Mouse (Mus musculus) neural tube, embryonic 12.5 days (tissue): Measurements from ENCODE around the gene Arhgef10l. TPM values are rescaled to one million over a fixed set of nuclear protein-coding genes. Genes with fewer than 3 reads are reported as not detected.

Experiments used
- ATAC-seq: fragments of 200-750 bp; cut with Nextera tagmentation; 2 replicates; pipeline ENCODE4 v1.8.0; 2017; ENCODE audit warnings: low read depth, mild to moderate bottlenecking, moderate TSS enrichment, moderate library complexity; ENCODE audit not compliant: low FRiP score
- H3K27ac ChIP-seq: fragments of 300-500 bp; sonication (generic); 2 replicates; pipeline ENCODE4 v1.5.1; 2016
- H3K27me3 ChIP-seq: fragments of 300-500 bp; sonication (generic); replicated peaks from 2 replicates; pipeline ENCODE4 v1.6.1; 2016; ENCODE audit warnings: mild to moderate bottlenecking
- H3K36me3 ChIP-seq: fragments of 300-500 bp; sonication (generic); 2 replicates; pipeline ENCODE4 v1.6.1; 2016; ENCODE audit warnings: mild to moderate bottlenecking
- H3K4me1 ChIP-seq: fragments of 300-500 bp; sonication (generic); 2 replicates; pipeline ENCODE4 v1.6.1; 2016
- H3K4me2 ChIP-seq: fragments of 300-500 bp; sonication (generic); replicated peaks from 2 replicates; pipeline ENCODE4 v1.6.1; 2016; ENCODE audit warnings: mild to moderate bottlenecking
- H3K4me3 ChIP-seq: fragments of 300-500 bp; sonication (generic); 2 replicates; pipeline ENCODE4 v1.5.1; 2016
- H3K9ac ChIP-seq: fragments of 300-500 bp; sonication (generic); 2 replicates; pipeline ENCODE4 v1.6.1; 2016; ENCODE audit warnings: mild to moderate bottlenecking
- H3K9me3 ChIP-seq: fragments of 300-500 bp; sonication (generic); 2 replicates; pipeline ENCODE4 v1.6.1; 2016; ENCODE audit warnings: mild to moderate bottlenecking
- WGBS: fragments of 180-500 bp; shearing (Covaris S2); methylation state at CpG from one replicate; pipeline ENCODE4 v1.1.7; 2016; 5-methylcytosine and 5-hydroxymethylcytosine counted together
- polyA plus RNA-seq: library from polyadenylated mRNA; unstranded; fragments of >200 nt; fragmentation: Nextera tagmentation; extraction: Ambion mirVana; gene quantifications from 2 replicates; pipeline ENCODE4 v1.2.1, GENCODE M21; 2016

Arhgef10l gene
- polyA plus RNA-seq, 1 experiment from 2014 or later, result 38.8 TPM

DNA sequence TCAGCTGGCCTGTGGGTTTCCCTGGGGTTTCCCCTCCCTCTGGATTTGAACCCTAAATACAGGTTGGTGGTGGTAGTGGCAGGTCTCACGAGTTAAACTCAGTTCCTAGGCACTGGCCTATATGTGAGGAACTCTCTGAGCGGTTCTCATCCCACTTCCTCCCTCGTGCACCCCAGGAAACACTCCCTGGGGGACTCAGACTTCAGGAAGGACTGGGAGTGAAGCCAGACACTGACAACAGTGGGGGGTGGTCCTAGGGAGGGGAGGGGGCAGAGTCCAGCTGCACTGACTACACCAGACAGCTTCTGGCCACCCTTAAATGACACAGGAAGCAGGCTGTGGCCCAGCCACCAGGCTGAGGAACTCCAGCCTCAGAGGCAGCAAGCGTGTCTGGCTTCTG, 43.0 kb downstream of the Arhgef10l start:
- H3K9ac ChIP-seq, result peak overlapping the region; percentile 29; the same call in 1 of the 2 replicates
- no peaks in the 10 kb centered on the region for H3K27me3 ChIP-seq
- WGBS, result 37% methylated on average over 4 of the region's 4 CpGs
- no peak overlapping the region for H3K4me3 ChIP-seq
- peaks cover 53% of the 10 kb centered on the region for H3K4me1 ChIP-seq
- no peak for ATAC-seq
- H3K36me3 ChIP-seq, result peaks cover 17% of the 10 kb centered on the region
- H3K27ac ChIP-seq, result 0 out of 2 replicates have a peak overlapping the region, but pooled peaks have one; percentile 95
- peak overlapping the region; percentile 49; the same call in 1 of the 2 replicates for H3K4me2 ChIP-seq
- H3K9me3 ChIP-seq, result no peaks in the 10 kb centered on the region

DNA sequence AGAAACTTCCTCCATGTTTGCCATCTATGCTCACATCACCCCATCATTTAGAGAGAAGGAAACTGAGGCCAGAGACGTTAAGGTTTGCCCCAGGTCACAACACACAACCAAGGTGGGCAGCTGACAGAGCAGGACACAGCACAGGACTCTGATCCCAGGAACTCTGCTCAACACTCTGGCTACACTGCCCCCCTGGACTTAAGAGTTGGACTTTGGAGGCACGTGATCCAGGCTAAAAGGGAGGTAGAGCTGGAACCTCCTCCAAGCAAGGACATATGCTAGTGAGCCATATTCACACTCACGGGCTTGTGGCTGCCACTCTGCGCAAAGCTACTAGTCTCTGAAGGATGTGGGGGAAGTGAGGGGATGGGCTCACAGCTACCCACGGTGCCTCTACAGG, 45.3 kb downstream of the Arhgef10l start:
- Histone ChIP-seq H3K27ac (no peak overlapping the region), H3K9me3 (no peaks in the 10 kb centered on the region), H3K9ac (no peak overlapping the region), H3K4me1 (peaks cover 51% of the 10 kb centered on the region), H3K27me3 (no peaks in the 10 kb centered on the region), H3K4me2 (no peak overlapping the region), H3K36me3 (peaks cover 16% of the 10 kb centered on the region), H3K4me3 (no peak overlapping the region)
- WGBS, result 82% methylated on average over 5 of the region's 5 CpGs
- no peak for ATAC-seq

DNA sequence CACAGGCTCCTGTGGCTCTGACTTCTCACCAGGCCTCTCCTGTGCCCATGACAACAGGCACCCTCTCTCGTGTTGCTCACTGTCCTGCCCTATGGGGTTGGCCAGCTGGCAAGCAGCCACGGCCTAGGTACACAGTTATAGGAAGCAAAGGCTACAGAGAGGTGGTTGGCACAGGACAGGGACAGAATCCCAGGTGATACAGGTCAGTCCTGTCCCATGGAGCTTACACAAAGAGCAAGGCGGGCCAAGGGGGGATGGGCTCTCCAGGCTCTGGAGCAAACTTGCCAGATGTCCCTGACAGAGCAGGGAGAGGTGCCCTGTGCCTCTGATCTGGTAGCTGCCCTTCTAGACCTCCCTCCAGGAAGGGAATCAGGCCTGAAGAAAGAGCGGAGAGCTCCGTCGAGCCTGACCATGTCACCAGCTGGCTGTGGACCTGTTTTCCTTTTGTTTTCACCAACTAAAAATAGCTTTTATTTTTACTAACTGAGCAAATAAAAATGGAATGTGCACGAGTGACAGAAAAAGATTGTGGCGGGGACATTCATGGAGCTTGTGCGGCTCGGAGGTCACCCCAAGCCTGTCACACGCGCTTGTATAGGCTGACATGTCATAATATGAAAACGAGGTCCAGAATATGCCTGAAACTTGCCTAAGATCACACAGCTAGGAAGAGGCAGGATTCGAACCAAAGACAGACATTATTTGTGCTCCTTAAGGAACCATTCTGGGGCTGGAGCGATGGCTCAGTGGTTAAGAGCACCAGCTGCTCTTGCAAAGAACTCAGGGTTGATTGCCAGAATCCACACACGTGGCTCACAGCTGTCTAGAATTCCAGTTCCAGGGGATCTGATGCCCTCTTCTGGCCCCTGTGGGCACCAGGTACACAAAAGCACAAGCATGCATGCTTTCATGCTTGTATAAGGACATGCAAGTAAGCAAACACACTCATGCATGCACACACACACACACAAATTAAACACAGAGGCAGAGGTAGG, 48.1 kb downstream of the Arhgef10l start:
- H3K36me3 ChIP-seq, result peaks cover 32% of the 10 kb centered on the region
- no peak for ATAC-seq
- H3K4me1 ChIP-seq, result peaks cover 28% of the 10 kb centered on the region
- no peak overlapping the region for H3K27ac ChIP-seq
- 74% methylated on average over 16 of the region's 16 CpGs for WGBS
- no peaks in the 10 kb centered on the region for H3K9me3 ChIP-seq
- H3K4me2 ChIP-seq, result no peak overlapping the region
- H3K27me3 ChIP-seq, result no peaks in the 10 kb centered on the region
- H3K9ac ChIP-seq, result no peak overlapping the region
- no peak overlapping the region for H3K4me3 ChIP-seq

DNA sequence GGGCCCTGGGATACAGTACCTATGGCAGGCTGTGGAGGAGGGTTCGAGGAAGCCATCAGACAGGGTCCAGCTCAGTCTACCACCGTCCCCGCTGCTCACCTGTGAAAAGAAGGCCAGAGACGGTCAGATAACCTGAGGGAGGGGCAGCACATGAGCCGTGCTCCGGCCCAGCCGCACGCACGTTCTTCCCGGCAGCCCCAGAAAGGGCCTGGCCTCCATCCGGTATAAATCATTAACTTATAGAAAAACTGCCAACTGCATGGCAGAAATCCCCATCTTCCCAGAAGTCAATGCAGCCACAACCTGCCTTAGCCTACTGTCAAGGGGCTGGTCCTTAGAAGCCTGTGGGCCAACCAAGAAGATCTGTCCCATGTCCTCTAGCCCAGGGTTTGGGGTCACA, 48.9 kb downstream of the Arhgef10l start:
- no peak overlapping the region for H3K27ac ChIP-seq
- ATAC-seq, result no peak
- H3K4me2 ChIP-seq, result no peak overlapping the region
- H3K36me3 ChIP-seq, result peaks cover 34% of the 10 kb centered on the region
- H3K9me3 ChIP-seq, result no peaks in the 10 kb centered on the region
- 90% methylated on average over 11 of the region's 11 CpGs for WGBS
- H3K9ac ChIP-seq, result no peak overlapping the region
- peaks cover 29% of the 10 kb centered on the region for H3K4me1 ChIP-seq
- H3K4me3 ChIP-seq, result no peak overlapping the region
- H3K27me3 ChIP-seq, result no peaks in the 10 kb centered on the region

DNA sequence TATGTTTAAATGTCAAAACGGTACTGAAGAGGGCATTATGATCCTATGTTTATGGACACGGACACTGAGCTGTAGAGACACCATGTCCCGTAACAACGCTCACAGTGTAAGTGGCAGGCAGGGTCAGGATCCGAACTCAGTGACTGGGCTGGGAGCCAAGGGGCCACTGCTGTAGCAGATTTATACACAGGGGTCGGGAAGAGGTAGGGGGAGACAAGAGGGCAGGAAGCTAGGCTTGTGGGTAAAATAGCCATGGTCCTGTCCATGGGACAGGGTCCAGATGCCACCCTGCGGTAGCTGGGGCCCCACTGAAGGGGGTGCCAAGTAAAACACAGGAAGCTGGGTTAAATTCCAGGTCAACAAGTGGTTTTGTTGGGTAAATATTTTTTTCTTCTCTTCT, 49.6 kb downstream of the Arhgef10l start:
- WGBS, result 83% methylated on average over 7 of the region's 7 CpGs
- H3K4me1 ChIP-seq, result peaks cover 36% of the 10 kb centered on the region
- no peak overlapping the region for H3K4me3 ChIP-seq
- ATAC-seq, result no peak
- no peaks in the 10 kb centered on the region for H3K9me3 ChIP-seq
- no peak overlapping the region for H3K27ac ChIP-seq
- peaks cover 35% of the 10 kb centered on the region for H3K36me3 ChIP-seq
- H3K9ac ChIP-seq, result no peak overlapping the region
- no peak overlapping the region for H3K4me2 ChIP-seq
- H3K27me3 ChIP-seq, result no peaks in the 10 kb centered on the region

DNA sequence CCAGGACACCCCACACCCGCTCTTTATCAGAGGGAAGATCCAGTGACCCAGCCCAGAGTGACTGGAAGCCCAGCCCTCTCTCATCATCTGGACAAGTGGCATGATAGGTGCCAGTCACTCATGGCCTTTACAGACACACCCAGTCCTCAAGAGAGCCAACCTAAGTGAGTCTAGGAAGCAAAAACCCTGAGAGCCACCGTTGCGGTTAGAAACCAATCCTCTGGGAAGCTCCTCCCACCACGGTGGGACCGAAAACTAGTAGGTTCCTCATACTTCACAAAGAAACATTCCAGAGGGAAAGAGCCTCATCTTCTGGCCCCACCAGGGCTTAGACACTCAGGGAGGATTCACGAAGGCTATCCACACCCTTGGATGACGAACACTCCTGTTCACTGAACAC, 50.0 kb downstream of the Arhgef10l start:
- Histone ChIP-seq H3K4me2 (no peak overlapping the region), H3K9ac (no peak overlapping the region), H3K27me3 (no peaks in the 10 kb centered on the region), H3K9me3 (no peaks in the 10 kb centered on the region), H3K4me3 (no peak overlapping the region), H3K4me1 (peaks cover 35% of the 10 kb centered on the region), H3K27ac (no peak overlapping the region), H3K36me3 (peaks cover 39% of the 10 kb centered on the region)
- 91% methylated on average over 7 of the region's 7 CpGs for WGBS
- no peak for ATAC-seq

DNA sequence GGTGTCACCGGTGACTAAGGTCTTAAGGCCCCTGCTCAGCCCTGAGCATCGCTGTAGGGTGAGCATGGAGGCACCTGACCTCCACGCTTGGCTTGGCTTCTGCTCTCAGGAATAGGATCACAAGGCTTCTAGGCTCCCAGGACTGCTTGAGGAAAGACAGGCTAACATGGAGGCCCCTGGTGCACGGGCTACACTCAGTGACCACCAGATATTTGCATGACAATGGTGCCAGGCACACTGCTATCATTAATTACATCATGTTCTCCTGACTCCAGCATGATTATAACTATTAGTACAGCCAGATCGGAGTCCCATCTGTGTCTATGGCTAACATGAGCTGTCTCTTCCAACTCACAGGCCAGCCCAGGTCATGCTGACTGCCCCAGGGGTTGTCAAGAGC, 51.3 kb downstream of the Arhgef10l start:
- no peak overlapping the region for H3K9ac ChIP-seq
- no peak overlapping the region for H3K4me2 ChIP-seq
- H3K4me1 ChIP-seq, result peaks cover 32% of the 10 kb centered on the region
- H3K36me3 ChIP-seq, result peaks cover 52% of the 10 kb centered on the region
- no peaks in the 10 kb centered on the region for H3K9me3 ChIP-seq
- no peak for ATAC-seq
- 66% methylated on average over 5 of the region's 5 CpGs for WGBS
- H3K27me3 ChIP-seq, result no peaks in the 10 kb centered on the region
- H3K27ac ChIP-seq, result no peak overlapping the region
- H3K4me3 ChIP-seq, result no peak overlapping the region

DNA sequence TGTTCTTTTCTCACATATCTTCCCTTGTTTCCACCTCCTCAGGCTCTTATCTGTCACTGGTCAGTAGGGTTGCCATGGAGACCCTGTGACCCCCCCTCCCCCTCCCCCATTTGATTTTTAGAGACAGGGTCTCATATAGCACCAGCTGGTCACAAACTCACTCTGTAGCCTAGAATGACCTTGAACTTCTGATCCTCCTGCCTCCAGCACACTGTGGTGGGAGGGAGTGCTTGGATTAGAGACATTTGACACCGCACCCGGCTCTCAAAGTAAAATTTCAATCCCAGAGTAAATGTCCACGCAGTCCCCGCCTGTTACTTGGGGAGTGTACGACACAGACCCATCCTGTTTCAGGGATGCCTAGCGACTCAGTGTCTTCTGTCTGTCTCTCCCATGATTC, 51.7 kb downstream of the Arhgef10l start:
- no peak overlapping the region for H3K4me3 ChIP-seq
- H3K4me1 ChIP-seq, result peaks cover 32% of the 10 kb centered on the region
- no peak for ATAC-seq
- peaks cover 56% of the 10 kb centered on the region for H3K36me3 ChIP-seq
- H3K27me3 ChIP-seq, result no peaks in the 10 kb centered on the region
- no peak overlapping the region for H3K9ac ChIP-seq
- no peak overlapping the region for H3K27ac ChIP-seq
- no peak overlapping the region for H3K4me2 ChIP-seq
- no peaks in the 10 kb centered on the region for H3K9me3 ChIP-seq
- 85% methylated on average over 6 of the region's 6 CpGs for WGBS

DNA sequence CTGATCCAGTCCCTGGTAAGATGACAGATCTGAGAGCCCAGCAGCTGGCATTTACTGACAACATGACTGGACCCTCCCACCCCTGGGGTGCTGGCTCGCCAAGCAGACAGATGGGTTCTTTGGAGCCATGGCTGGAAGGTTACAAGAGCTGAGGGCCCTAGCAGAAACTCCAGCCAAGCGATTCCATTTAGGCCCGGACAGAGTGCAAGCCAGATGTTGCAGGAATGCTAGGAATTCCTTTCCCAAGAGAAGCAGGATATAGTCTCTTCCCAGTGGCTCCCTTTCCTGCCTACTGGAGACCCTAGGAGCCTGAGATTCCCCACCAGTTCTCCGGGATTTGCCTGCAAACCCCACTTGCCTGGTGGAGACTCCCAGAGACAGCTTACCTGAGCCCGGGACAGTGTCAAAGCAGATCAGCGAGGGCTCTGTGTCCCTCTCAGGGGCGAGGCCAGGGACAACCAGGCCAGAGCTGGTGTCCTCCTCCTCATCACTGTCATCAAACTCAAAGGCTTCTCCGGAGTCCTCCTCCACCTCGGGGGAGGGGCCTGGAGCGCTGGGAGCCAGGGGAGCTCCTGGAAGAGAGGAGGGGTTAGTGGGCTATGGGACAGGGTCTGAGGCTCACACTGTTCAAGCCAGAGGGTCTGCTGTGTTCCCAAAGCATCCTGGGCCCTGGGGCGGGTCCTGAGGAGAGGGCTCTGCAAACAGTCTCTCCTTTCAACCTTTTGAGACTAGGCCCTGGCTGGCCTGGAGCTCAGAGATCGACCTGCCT, 54.8 kb downstream of the Arhgef10l start:
- Histone ChIP-seq H3K27ac (no peak overlapping the region), H3K4me1 (peaks cover 26% of the 10 kb centered on the region), H3K9ac (no peak overlapping the region), H3K27me3 (no peaks in the 10 kb centered on the region), H3K4me2 (no peak overlapping the region), H3K4me3 (no peak overlapping the region), H3K36me3 (peaks cover 74% of the 10 kb centered on the region), H3K9me3 (no peaks in the 10 kb centered on the region)
- no peak for ATAC-seq
- WGBS, result 25% methylated on average over 12 of the region's 12 CpGs

DNA sequence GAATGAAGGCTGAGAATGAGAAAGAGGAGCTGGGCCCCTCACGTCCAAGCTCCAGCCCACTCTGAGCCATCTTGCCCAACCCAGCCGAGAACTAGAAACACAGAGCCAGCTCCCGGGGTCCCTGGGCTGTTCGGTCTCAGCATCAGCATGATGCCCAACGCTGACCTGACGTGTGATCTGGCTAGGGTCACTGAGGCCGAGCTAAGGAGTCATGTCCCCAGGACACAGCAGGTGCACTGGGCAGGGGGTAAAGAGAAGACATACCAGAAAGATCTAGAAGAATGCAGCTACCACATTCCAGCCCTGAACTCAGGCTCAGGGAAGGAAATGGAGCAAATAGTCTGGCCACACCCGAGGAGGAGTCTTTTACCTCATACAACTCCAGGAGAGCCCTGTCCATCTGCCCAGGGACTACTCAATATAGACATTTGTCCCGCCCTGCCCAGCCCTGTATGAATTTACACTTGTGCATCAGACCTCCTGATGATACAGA, 57.5 kb downstream of the Arhgef10l start:
- no peak overlapping the region for H3K4me3 ChIP-seq
- no peaks in the 10 kb centered on the region for H3K9me3 ChIP-seq
- H3K36me3 ChIP-seq, result peaks cover 72% of the 10 kb centered on the region
- ATAC-seq, result no peak
- H3K4me1 ChIP-seq, result peaks cover 23% of the 10 kb centered on the region
- no peak overlapping the region for H3K27ac ChIP-seq
- 80% methylated on average over 9 of the region's 9 CpGs for WGBS
- no peak overlapping the region for H3K4me2 ChIP-seq
- H3K9ac ChIP-seq, result no peak overlapping the region
- no peaks in the 10 kb centered on the region for H3K27me3 ChIP-seq

DNA sequence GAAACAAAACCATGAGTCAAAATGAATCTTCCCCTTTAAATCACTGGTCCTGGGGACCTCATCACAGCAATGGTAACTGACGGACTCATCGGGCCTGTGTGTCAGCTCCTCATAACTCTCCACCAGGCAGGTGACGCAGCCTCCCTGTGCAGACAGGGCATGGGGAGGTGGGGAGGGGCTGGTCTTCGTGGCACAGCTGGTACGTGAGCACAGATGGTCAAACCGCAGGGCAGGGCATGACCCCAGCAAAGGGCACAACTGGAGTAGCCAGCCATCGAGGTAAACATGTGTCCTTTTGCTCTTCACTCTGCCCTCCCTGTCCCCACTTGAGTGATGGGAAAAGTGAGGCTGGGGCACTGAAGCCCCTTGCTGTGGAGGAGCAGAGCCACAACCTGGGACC, 59.0 kb downstream of the Arhgef10l start:
- H3K4me2 ChIP-seq, result no peak overlapping the region
- H3K4me3 ChIP-seq, result no peak overlapping the region
- 75% methylated on average over 7 of the region's 7 CpGs for WGBS
- no peak overlapping the region for H3K9ac ChIP-seq
- H3K9me3 ChIP-seq, result no peaks in the 10 kb centered on the region
- peaks cover 74% of the 10 kb centered on the region for H3K36me3 ChIP-seq
- no peaks in the 10 kb centered on the region for H3K27me3 ChIP-seq
- no peak for ATAC-seq
- H3K27ac ChIP-seq, result no peak overlapping the region
- H3K4me1 ChIP-seq, result peaks cover 16% of the 10 kb centered on the region

DNA sequence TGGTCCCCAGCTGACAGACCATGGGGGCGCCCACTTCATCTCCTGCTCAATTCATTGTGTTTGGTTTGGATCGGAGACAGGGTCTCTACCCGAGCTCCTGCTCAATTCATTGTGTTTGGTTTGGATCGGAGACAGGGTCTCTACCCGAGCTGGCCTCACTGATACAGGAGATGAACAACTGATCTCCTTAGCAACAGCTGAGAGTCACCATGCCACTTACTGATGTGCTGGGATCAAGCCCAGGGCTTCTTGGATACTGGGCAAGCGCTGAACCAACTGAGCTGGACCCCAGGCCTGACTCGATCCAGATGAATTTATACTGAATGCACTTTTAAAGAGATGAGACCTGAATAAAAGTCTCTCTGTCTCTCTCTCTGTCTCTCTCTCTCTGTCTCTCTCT, 59.6 kb downstream of the Arhgef10l start:
- Histone ChIP-seq H3K9ac (no peak overlapping the region), H3K36me3 (peaks cover 73% of the 10 kb centered on the region), H3K4me3 (no peak overlapping the region), H3K4me1 (peaks cover 11% of the 10 kb centered on the region), H3K27ac (no peak overlapping the region), H3K9me3 (no peaks in the 10 kb centered on the region), H3K27me3 (no peaks in the 10 kb centered on the region), H3K4me2 (no peak overlapping the region)
- WGBS, result 79% methylated on average over 7 of the region's 7 CpGs
- no peak for ATAC-seq
